Mouse (Mus musculus) MEL (cell line): ENCODE measurements around the gene Lrrfip2. TPM values are rescaled to one million over a fixed set of nuclear protein-coding genes. Genes with fewer than 3 reads are reported as not detected.

Experiments used
- DNase-seq: peaks from one replicate; pipeline ENCODE4 v3.0.0; 2011; ENCODE audit warnings: low read depth, low spot score
- H3K27ac ChIP-seq: 2 replicates; pipeline ENCODE4 v1.5.1; 2012; ENCODE audit warnings: low read depth, mild to moderate bottlenecking, control low read depth, low read length, moderate library complexity; ENCODE audit not compliant: control insufficient read depth
- H3K27me3 ChIP-seq, 2 experiments: fragments of 150-350 bp in 1 of 2; sonication (generic) in 1 of 2; 2 replicates each; pipeline ENCODE4 v1.6.1; 2012; ENCODE audit warnings: low read length in 2 of 2, mild to moderate bottlenecking in 2 of 2, improper control_type of control experiment in 1 of 2, moderate library complexity in 1 of 2; ENCODE audit not compliant: insufficient read depth in 2 of 2, control insufficient read depth in 1 of 2
- H3K36me3 ChIP-seq, 2 experiments: 2 replicates each; pipeline ENCODE4 v1.6.1; 2012 to 2014; ENCODE audit warnings: low read length in 2 of 2, improper control_type of control experiment in 1 of 2, inconsistent platforms in 1 of 2, mild to moderate bottlenecking in 1 of 2; ENCODE audit not compliant: insufficient read depth in 2 of 2, control insufficient read depth in 1 of 2
- H3K4me1 ChIP-seq, 2 experiments: fragments of 150-350 bp in 1 of 2; sonication (generic) in 1 of 2; 2 replicates each; pipeline ENCODE4 v1.6.1; 2012; ENCODE audit warnings: low read length in 2 of 2, improper control_type of control experiment in 1 of 2, mild to moderate bottlenecking in 1 of 2; ENCODE audit not compliant: insufficient read depth in 2 of 2, control insufficient read depth in 1 of 2
- H3K4me3 ChIP-seq, 2 experiments: fragments of 150-350 bp in 1 of 2; sonication (generic) in 1 of 2; 2 replicates each; pipeline ENCODE4 v1.5.1; 2012; ENCODE audit warnings: low read depth in 2 of 2, low read length in 2 of 2, mild to moderate bottlenecking in 2 of 2, moderate library complexity in 2 of 2, control low read depth in 1 of 2, improper control_type of control experiment in 1 of 2; ENCODE audit not compliant: control insufficient read depth in 1 of 2, insufficient read depth in 1 of 2
- H3K79me2 ChIP-seq: 2 replicates; pipeline ENCODE4 v1.6.1; 2012; ENCODE audit warnings: mild to moderate bottlenecking, low read length, moderate library complexity; ENCODE audit not compliant: control insufficient read depth, poor library complexity, insufficient read depth
- H3K9ac ChIP-seq: 2 replicates; pipeline ENCODE4 v1.6.1; 2012; ENCODE audit warnings: low read depth, mild to moderate bottlenecking, control low read depth, low read length, moderate library complexity; ENCODE audit not compliant: control insufficient read depth, poor library complexity, severe bottlenecking
- H3K9me3 ChIP-seq: fragments of 150-350 bp; sonication (generic); replicated peaks from 2 replicates; pipeline ENCODE4 v1.6.1; 2012; ENCODE audit warnings: mild to moderate bottlenecking, low read length, improper control_type of control experiment, moderate library complexity; ENCODE audit not compliant: insufficient read depth
- BHLHE40 ChIP-seq: IDR thresholded peaks from 2 replicates; pipeline ENCODE4 v1.6.1; 2012; ENCODE audit warnings: low read depth, mild to moderate bottlenecking, inconsistent platforms, low read length, improper control_type of control experiment, borderline replicate concordance
- CHD1 ChIP-seq: IDR thresholded peaks from 2 replicates; pipeline ENCODE4 v1.6.1; 2012; ENCODE audit warnings: low read depth, mild to moderate bottlenecking, inconsistent platforms, low read length, improper control_type of control experiment
- CTCF ChIP-seq, 3 experiments: IDR thresholded peaks in 2 of 3; conservative IDR thresholded peaks in 1 of 3; 2 replicates each; pipeline ENCODE4 v1.5.1; 2011 to 2012; ENCODE audit warnings: low read length in 3 of 3, low read depth in 2 of 3, mild to moderate bottlenecking in 2 of 3, improper control_type of control experiment in 1 of 3, inconsistent platforms in 1 of 3, mixed read lengths in 1 of 3, moderate library complexity in 1 of 3; ENCODE audit not compliant: control insufficient read depth in 1 of 3, insufficient read depth in 1 of 3, poor library complexity in 1 of 3, severe bottlenecking in 1 of 3
- EP300 ChIP-seq, 2 experiments: IDR thresholded peaks; 2 replicates each; pipeline ENCODE4 v1.6.1; 2011; ENCODE audit warnings: improper control_type of control experiment in 2 of 2, low read length in 2 of 2, low read depth in 1 of 2, mild to moderate bottlenecking in 1 of 2
- ETS1 ChIP-seq: IDR thresholded peaks from 2 replicates; pipeline ENCODE4 v1.6.1; 2012; ENCODE audit warnings: low read depth, mild to moderate bottlenecking, inconsistent platforms, low read length, improper control_type of control experiment, moderate library complexity
- HCFC1 ChIP-seq: IDR thresholded peaks from 2 replicates; pipeline ENCODE4 v1.6.1; 2012; ENCODE audit warnings: low read depth, mild to moderate bottlenecking, inconsistent platforms, low read length, improper control_type of control experiment, moderate library complexity
- JUND ChIP-seq: IDR thresholded peaks from 2 replicates; pipeline ENCODE4 v1.6.1; 2011; ENCODE audit warnings: low read depth, mild to moderate bottlenecking, improper control_type of control experiment, low read length
- KAT2A ChIP-seq: conservative IDR thresholded peaks from 2 replicates; pipeline ENCODE4 v1.6.1; 2012; ENCODE audit warnings: low read depth, low read length, improper control_type of control experiment, inconsistent platforms
- MEF2A ChIP-seq: IDR thresholded peaks from 2 replicates; pipeline ENCODE4 v1.6.1; 2014; ENCODE audit warnings: low read depth, mild to moderate bottlenecking, inconsistent platforms, low read length, improper control_type of control experiment; ENCODE audit not compliant: poor library complexity, insufficient replicate concordance, severe bottlenecking; ENCODE audit errors: extremely low read depth
- MXI1 ChIP-seq: IDR thresholded peaks from 2 replicates; pipeline ENCODE4 v1.6.1; 2011; ENCODE audit warnings: mild to moderate bottlenecking, low read depth, low read length, improper control_type of control experiment
- MYB ChIP-seq: IDR thresholded peaks from 2 replicates; pipeline ENCODE4 v1.6.1; 2011; ENCODE audit warnings: mild to moderate bottlenecking, low read depth, low read length, improper control_type of control experiment
- NRF1 ChIP-seq: IDR thresholded peaks from 2 replicates; pipeline ENCODE4 v1.6.1; 2014; ENCODE audit warnings: low read depth, mild to moderate bottlenecking, inconsistent platforms, low read length, improper control_type of control experiment, moderate library complexity; ENCODE audit not compliant: poor library complexity, insufficient read depth, severe bottlenecking
- POLR2A ChIP-seq, 2 experiments: IDR thresholded peaks; 2 replicates each; pipeline ENCODE4 v1.6.1; 2011 to 2012; ENCODE audit warnings: low read length in 2 of 2, mild to moderate bottlenecking in 2 of 2, control low read depth in 1 of 2, improper control_type of control experiment in 1 of 2, low read depth in 1 of 2, moderate library complexity in 1 of 2; ENCODE audit not compliant: control insufficient read depth in 1 of 2, insufficient read depth in 1 of 2, poor library complexity in 1 of 2
- POLR2AphosphoS2 ChIP-seq: IDR thresholded peaks from 2 replicates; pipeline ENCODE4 v1.6.1; 2011; ENCODE audit warnings: low read length, improper control_type of control experiment
- SMC3 ChIP-seq: IDR thresholded peaks from 2 replicates; pipeline ENCODE4 v1.6.1; 2011; ENCODE audit warnings: low read depth, low read length, improper control_type of control experiment
- TAL1 ChIP-seq: IDR thresholded peaks from 2 replicates; pipeline ENCODE4 v1.6.1; 2012; ENCODE audit warnings: mild to moderate bottlenecking, inconsistent platforms, low read length, moderate library complexity, mixed read lengths
- TBP ChIP-seq: IDR thresholded peaks from 2 replicates; pipeline ENCODE4 v1.8.0; 2011; ENCODE audit warnings: low read depth, low read length, improper control_type of control experiment
- UBTF ChIP-seq: IDR thresholded peaks from 2 replicates; pipeline ENCODE4 v1.6.1; 2012; ENCODE audit warnings: low read depth, mild to moderate bottlenecking, inconsistent platforms, low read length, improper control_type of control experiment, moderate library complexity, borderline replicate concordance; ENCODE audit not compliant: insufficient read depth
- USF2 ChIP-seq, 2 experiments: IDR thresholded peaks; 2 replicates each; pipeline ENCODE4 v1.6.1; 2011 to 2012; ENCODE audit warnings: improper control_type of control experiment in 2 of 2, low read length in 2 of 2, borderline replicate concordance in 1 of 2, inconsistent platforms in 1 of 2, low read depth in 1 of 2, mild to moderate bottlenecking in 1 of 2; ENCODE audit not compliant: insufficient read depth in 1 of 2
- ZKSCAN1 ChIP-seq: IDR thresholded peaks from 2 replicates; pipeline ENCODE4 v1.6.1; 2012; ENCODE audit warnings: low read depth, mild to moderate bottlenecking, inconsistent platforms, low read length, improper control_type of control experiment, moderate library complexity
- polyA plus RNA-seq, 2 experiments: library from polyadenylated mRNA; stranded (reverse) in 1 of 2; unstranded in 1 of 2; fragments of >175 nt in 1 of 2; fragments of >200 nt in 1 of 2; gene quantifications; 2 replicates each; pipeline versions ENCODE4 v1.2.1 to v1.2.4; 2012; ENCODE audit warnings: low replicate concordance in 2 of 2, low read depth in 1 of 2; ENCODE audit not compliant: insufficient read length in 2 of 2, insufficient read depth in 1 of 2, missing spikeins in 1 of 2
- total RNA-seq: library from RNA; depleted of rRNA; stranded (reverse); fragments of 300-350 nt; gene quantifications from 2 replicates; pipeline ENCODE4 v1.2.3, GENCODE M21; 2012

Gene Lrrfip2
- total and polyA plus RNA-seq, 3 experiments: 26.0 to 42.7 TPM; not detected in 1

- Histone ChIP-seq H3K4me1 (peaks cover 22 to 25% of the 10 kb centered on the region in 2 experiments), H3K79me2 (no peaks in the 10 kb centered on the region), H3K4me3 (no peak overlapping the region), H3K27me3 (no peaks in the 10 kb centered on the region), H3K9ac (no peak overlapping the region), H3K27ac (no peak overlapping the region), H3K36me3 (peaks cover 0 to 39% of the 10 kb centered on the region in 2 experiments; a peak in 2 of 4 replicates), H3K9me3 (no peaks in the 10 kb centered on the region)
- TF ChIP-seq EP300 (IDR thresholded peaks at IDR 0.05; ENCODE audit: low read depth in 1 of 2, low read length in 2 of 2) (no peak), NRF1 (no peak), CHD1 (no peak), UBTF (no peak)
- DNase-seq: no peak
These were observed 30.6 kb downstream of the Lrrfip2 start for GRCm38 (mm10) chr9:111148006-111148405.

- H3K9ac ChIP-seq: no peak overlapping the region
- H3K36me3 ChIP-seq: peaks cover 0 to 39% of the 10 kb centered on the region in 2 experiments; a peak in 2 of 4 replicates
- DNase-seq: no peak
- no peaks in the 10 kb centered on the region for H3K79me2 ChIP-seq
- no peaks in the 10 kb centered on the region for H3K27me3 ChIP-seq
- no peak overlapping the region for H3K27ac ChIP-seq
- peaks cover 22 to 24% of the 10 kb centered on the region in 2 experiments for H3K4me1 ChIP-seq
- TF ChIP-seq MXI1: no peak
- no peak for TF ChIP-seq ZKSCAN1
- TF ChIP-seq TAL1: no peak
- TF ChIP-seq HCFC1: no peak
- no peak for TF ChIP-seq USF2 (IDR thresholded peaks at IDR 0.05; ENCODE audit: borderline replicate concordance in 1 of 2, insufficient read depth in 1 of 2, low read depth in 1 of 2, low read length in 2 of 2)
- no peak for TF ChIP-seq POLR2A (IDR thresholded peaks at IDR 0.05; ENCODE audit: control insufficient read depth in 1 of 2, insufficient read depth in 1 of 2, low read depth in 1 of 2, low read length in 2 of 2, poor library complexity in 1 of 2)
- TF ChIP-seq MEF2A: no peak
- no peak for TF ChIP-seq TBP
- no peak for TF ChIP-seq BHLHE40
- no peak for TF ChIP-seq JUND
- TF ChIP-seq KAT2A: no peak
- no peak for TF ChIP-seq MYB
- no peak for TF ChIP-seq POLR2AphosphoS2
- no peak for TF ChIP-seq CTCF (IDR thresholded peaks at IDR 0.05 in 2 of 3, conservative IDR thresholded peaks at IDR 0.05 in 1 of 3; ENCODE audit: control insufficient read depth in 1 of 3, insufficient read depth in 1 of 3, low read depth in 2 of 3, low read length in 3 of 3, poor library complexity in 1 of 3, severe bottlenecking in 1 of 3)
- no peak for TF ChIP-seq UBTF
- no peak for TF ChIP-seq CHD1
- no peak for TF ChIP-seq SMC3
- no peak for TF ChIP-seq ETS1
- no peak for TF ChIP-seq NRF1
- TF ChIP-seq, all 39 proteins: peak for 0
- Histone ChIP-seq H3K9me3 (no peaks in the 10 kb centered on the region), H3K4me3 (no peak overlapping the region)
These were observed 31.0 kb downstream of the Lrrfip2 start for GRCm38 (mm10) chr9:111148414-111148813.
